Mouse (Mus musculus): ENCODE data around the gene Ptch2.

- TF ChIP-seq CTCF (IDR thresholded peaks at IDR 0.05; ENCODE audit: control insufficient read depth, insufficient read depth, low read length) (no peak), POLR2A (IDR thresholded peaks at IDR 0.05; ENCODE audit: borderline replicate concordance, control insufficient read depth, low read depth, low read length) (no peak)
Measured at GRCm38 (mm10) chr4:117068035-117068434, 27.8 kb upstream of the Ptch2 start.
